Mouse (Mus musculus): ENCODE measurements around the gene Mto1. TPM values are rescaled to one million over a fixed set of nuclear protein-coding genes. Genes with fewer than 3 reads are reported as not detected.

The Mto1 gene
- polyA plus RNA-seq, 1 experiment from 2014 or later, result 26.0 TPM

DNA sequence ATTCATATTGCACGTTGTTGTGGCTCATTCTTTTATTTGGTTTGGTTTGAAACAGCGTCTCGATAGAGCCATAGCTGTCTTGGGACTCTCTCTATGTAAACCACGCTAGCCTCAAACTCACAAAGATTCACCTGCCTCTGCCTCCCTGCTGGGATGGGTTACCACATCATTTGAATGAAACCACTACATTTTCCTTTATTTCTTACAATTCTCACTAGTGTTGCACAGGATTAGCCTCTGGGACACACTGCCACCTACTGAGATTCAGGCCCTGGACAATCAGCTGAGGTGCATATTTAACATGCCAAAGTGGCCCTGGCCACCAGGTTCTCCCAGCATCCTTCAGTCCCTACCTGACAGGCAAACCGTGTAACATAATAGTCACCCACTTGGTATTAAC is 8.6 kb upstream of the Mto1 start:
- no peaks in the 10 kb centered on the region for H3K9me3 ChIP-seq (replicated peaks; ENCODE audit: control insufficient read depth, low read length)
- H3K9ac ChIP-seq (ENCODE audit: low read length), result no peak overlapping the region
- peaks cover 17% of the 10 kb centered on the region; the same call in 1 of the 2 replicates for H3K27me3 ChIP-seq (ENCODE audit: control insufficient read depth, insufficient read depth, low read length)
- H3K4me2 ChIP-seq (ENCODE audit: low read depth, low read length), result no peak overlapping the region
- H3K27ac ChIP-seq (ENCODE audit: low read length), result no peak overlapping the region
- ATAC-seq (ENCODE audit: insufficient read depth, low FRiP score), result no peak
- WGBS, result 70% methylated on average over 5 of the region's 5 CpGs
- 0 out of 2 replicates have a peak, but pooled peaks cover 5% of the 10 kb centered on the region for H3K4me1 ChIP-seq (ENCODE audit: control insufficient read depth, insufficient read depth, low read length)
- H3K36me3 ChIP-seq (ENCODE audit: control insufficient read depth, insufficient read depth, low read length), result no peaks in the 10 kb centered on the region
- no peak overlapping the region for H3K4me3 ChIP-seq (replicated peaks; ENCODE audit: low read length)

DNA sequence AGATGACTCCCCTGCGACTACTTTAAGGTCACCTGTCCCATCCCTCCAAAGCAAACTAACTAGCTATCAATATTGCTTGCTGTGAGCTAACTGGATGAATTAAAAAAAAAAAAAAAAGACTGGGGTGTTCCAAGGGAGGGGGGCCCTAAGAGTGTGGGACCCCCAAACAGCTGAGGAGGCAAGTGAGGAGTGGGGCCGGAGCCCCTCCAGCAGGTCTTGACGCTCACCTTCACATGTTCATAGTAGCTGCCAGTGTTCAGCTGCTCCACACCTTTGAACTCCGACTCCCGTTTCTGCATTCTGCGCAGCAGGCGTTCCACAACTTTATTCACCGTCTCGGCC is 5.8 kb upstream of the Mto1 start:
- peaks cover 17% of the 10 kb centered on the region; the same call in 1 of the 2 replicates for H3K27me3 ChIP-seq (ENCODE audit: control insufficient read depth, insufficient read depth, low read length)
- no peaks in the 10 kb centered on the region for H3K9me3 ChIP-seq (replicated peaks; ENCODE audit: control insufficient read depth, low read length)
- no peaks in the 10 kb centered on the region for H3K36me3 ChIP-seq (ENCODE audit: control insufficient read depth, insufficient read depth, low read length)
- no peak overlapping the region for H3K27ac ChIP-seq (ENCODE audit: low read length)
- peak overlapping the region; percentile 97 for H3K4me2 ChIP-seq (ENCODE audit: low read depth, low read length)
- ATAC-seq (ENCODE audit: insufficient read depth, low FRiP score), result no peak
- H3K4me3 ChIP-seq (replicated peaks; ENCODE audit: low read length), result peak overlapping the region; percentile 64
- WGBS, result 6% methylated on average over 9 of the region's 9 CpGs
- 0 out of 2 replicates have a peak, but pooled peaks cover 5% of the 10 kb centered on the region for H3K4me1 ChIP-seq (ENCODE audit: control insufficient read depth, insufficient read depth, low read length)
- peak overlapping the region; percentile 82 for H3K9ac ChIP-seq (ENCODE audit: low read length)

DNA sequence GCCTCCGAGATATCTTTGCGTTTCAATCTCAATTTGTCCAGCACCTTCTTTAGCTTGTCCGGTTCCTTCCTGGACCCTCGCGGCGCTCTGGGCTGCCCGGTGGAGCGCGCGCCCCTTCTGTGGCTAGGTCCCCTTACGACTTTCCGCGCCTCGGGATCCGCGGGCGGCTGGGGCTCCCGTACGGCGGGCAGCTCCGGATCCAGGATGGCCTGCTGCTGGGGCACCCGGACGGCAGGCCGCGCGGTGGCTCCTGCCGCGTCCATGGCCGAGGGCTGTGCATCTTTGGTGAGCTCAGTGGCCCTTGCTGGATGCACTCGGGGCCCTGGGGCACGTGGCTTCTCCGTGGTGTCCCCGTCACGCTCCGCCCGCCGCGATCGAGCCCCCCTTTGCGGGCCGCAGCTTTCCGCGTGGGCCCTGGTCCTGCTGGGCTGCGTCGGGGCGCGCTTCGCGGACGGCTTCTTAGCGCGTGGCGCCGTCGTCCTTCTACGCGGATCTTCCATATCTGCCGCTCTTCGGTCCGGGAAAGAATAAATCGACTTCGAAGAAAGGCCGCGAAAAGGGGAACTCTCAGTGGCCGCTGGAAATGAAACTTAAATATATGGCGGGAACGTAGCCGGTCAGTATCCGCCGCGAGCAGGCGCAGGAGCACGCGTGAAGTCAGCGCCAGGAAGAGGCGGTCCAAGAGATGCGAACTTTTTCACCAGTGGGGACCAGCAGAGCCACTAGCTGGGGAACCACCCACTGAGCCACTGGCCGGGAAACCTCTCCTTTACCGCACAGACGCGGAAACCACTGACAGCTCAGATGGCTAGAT is 5.2 kb upstream of the Mto1 start, which contains the start of gene Cgas:
Cgas (minus strand) TSS at position 659 of the 814 bp plus-strand sequence.
- Histone ChIP-seq H3K9me3 (replicated peaks; ENCODE audit: control insufficient read depth, low read length) (no peaks in the 10 kb centered on the region), H3K27me3 (ENCODE audit: control insufficient read depth, insufficient read depth, low read length) (peaks cover 17% of the 10 kb centered on the region; the same call in 1 of the 2 replicates), H3K4me3 (replicated peaks; ENCODE audit: low read length) (peak within 1 kb of the TSS; percentile 64), H3K9ac (ENCODE audit: low read length) (peak within 1 kb of the TSS; percentile 82), H3K4me1 (ENCODE audit: control insufficient read depth, insufficient read depth, low read length) (0 out of 2 replicates have a peak, but pooled peaks cover 5% of the 10 kb centered on the region), H3K36me3 (ENCODE audit: control insufficient read depth, insufficient read depth, low read length) (no peaks in the 10 kb centered on the region), H3K4me2 (ENCODE audit: low read depth, low read length) (peak within 1 kb of the TSS; percentile 97), H3K27ac (ENCODE audit: low read length) (no peak within 1 kb of the TSS)
- whole genome bisulfite sequencing, result under 1% methylated on average over 81 of the region's 81 CpGs
- peak; percentile 66; the same call in 1 of the 2 replicates for ATAC-seq (ENCODE audit: insufficient read depth, low FRiP score)

DNA sequence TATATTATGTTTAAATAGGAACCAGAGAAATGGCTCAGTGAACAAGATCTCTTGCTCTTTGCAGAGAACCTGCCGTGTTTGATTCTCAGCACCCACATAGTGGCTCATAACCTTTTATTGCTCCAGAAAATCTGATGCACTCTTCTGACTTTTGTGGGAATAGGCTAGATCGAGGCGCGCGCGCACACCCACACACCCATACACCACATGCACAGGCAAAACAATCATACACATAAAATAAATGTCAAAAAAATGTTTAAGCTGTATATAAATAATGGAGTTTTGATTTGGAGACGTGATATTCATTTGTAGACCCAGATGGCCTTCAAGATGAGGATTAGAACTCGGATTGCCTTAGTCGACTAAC is 419 bp upstream of the Mto1 start:
- peaks cover 13% of the 10 kb centered on the region for H3K4me1 ChIP-seq (ENCODE audit: control insufficient read depth, insufficient read depth, low read length)
- peak overlapping the region; percentile 60 for H3K4me2 ChIP-seq (ENCODE audit: low read depth, low read length)
- H3K27ac ChIP-seq (ENCODE audit: low read length), result no peak overlapping the region
- H3K9ac ChIP-seq (ENCODE audit: low read length), result peak overlapping the region; percentile 64
- ATAC-seq (ENCODE audit: insufficient read depth, low FRiP score), result no peak
- WGBS, result 31% methylated on average over 9 of the region's 9 CpGs
- no peaks in the 10 kb centered on the region; the same call in 1 of the 2 replicates for H3K36me3 ChIP-seq (ENCODE audit: control insufficient read depth, insufficient read depth, low read length)
- peak overlapping the region; percentile 81 for H3K4me3 ChIP-seq (replicated peaks; ENCODE audit: low read length)
- peaks cover 2% of the 10 kb centered on the region; the same call in 1 of the 2 replicates for H3K27me3 ChIP-seq (ENCODE audit: control insufficient read depth, insufficient read depth, low read length)
- H3K9me3 ChIP-seq (replicated peaks; ENCODE audit: control insufficient read depth, low read length), result no peaks in the 10 kb centered on the region

DNA sequence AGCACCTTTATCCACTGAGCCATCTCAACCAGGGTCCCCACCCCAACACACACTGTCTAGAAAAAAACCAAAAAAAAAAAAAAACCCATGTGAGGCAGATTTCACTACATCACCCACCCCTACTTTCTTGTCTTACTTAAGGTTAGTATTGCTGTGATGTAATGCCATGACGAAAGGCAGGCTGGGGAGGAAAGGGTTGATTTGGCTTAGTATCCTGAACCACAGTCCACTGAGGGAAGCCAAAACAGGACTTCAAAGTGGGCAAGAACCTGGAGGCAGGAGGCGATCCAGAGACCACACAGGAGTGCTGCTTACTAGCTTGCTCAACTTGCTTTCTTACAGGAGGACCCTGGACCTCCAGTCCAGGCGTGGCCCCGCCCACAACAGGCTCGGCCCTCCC is 2.4 kb downstream of the Mto1 start:
- Histone ChIP-seq H3K4me3 (replicated peaks; ENCODE audit: low read length) (no peak overlapping the region), H3K4me1 (ENCODE audit: control insufficient read depth, insufficient read depth, low read length) (peaks cover 10% of the 10 kb centered on the region), H3K27ac (ENCODE audit: low read length) (no peak overlapping the region), H3K9ac (ENCODE audit: low read length) (no peak overlapping the region), H3K36me3 (ENCODE audit: control insufficient read depth, insufficient read depth, low read length) (peaks cover 6% of the 10 kb centered on the region; the same call in 1 of the 2 replicates), H3K9me3 (replicated peaks; ENCODE audit: control insufficient read depth, low read length) (no peaks in the 10 kb centered on the region), H3K4me2 (ENCODE audit: low read depth, low read length) (no peak overlapping the region), H3K27me3 (ENCODE audit: control insufficient read depth, insufficient read depth, low read length) (no peaks in the 10 kb centered on the region)
- no peak for ATAC-seq (ENCODE audit: insufficient read depth, low FRiP score)
- WGBS, result 76% methylated on average over 5 of the region's 5 CpGs

DNA sequence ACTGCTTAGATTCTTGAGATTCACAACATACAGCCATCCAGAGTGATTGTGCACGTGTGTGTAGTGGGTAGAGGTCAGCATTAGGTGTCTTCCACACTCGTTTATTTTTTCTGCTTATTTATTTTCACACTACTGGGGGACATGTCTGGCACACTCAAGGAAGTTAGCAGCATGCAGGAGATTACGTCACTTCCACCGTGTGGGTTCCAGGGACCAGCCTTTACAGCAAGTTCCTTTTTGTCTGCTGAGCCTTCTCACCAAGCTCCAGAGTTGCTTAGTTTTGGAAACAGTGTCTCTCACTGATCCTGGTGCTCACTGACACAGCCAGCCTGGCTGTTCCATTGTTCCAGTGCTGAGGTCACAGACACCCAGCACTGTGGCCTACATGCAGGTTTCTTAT is 3.4 kb downstream of the Mto1 start:
- peaks cover 10% of the 10 kb centered on the region for H3K4me1 ChIP-seq (ENCODE audit: control insufficient read depth, insufficient read depth, low read length)
- no peak overlapping the region for H3K4me2 ChIP-seq (ENCODE audit: low read depth, low read length)
- H3K9ac ChIP-seq (ENCODE audit: low read length), result no peak overlapping the region
- ATAC-seq (ENCODE audit: insufficient read depth, low FRiP score), result no peak
- no peak overlapping the region for H3K4me3 ChIP-seq (replicated peaks; ENCODE audit: low read length)
- H3K27me3 ChIP-seq (ENCODE audit: control insufficient read depth, insufficient read depth, low read length), result no peaks in the 10 kb centered on the region
- H3K27ac ChIP-seq (ENCODE audit: low read length), result no peak overlapping the region
- H3K36me3 ChIP-seq (ENCODE audit: control insufficient read depth, insufficient read depth, low read length), result peaks cover 6% of the 10 kb centered on the region; the same call in 1 of the 2 replicates
- 78% methylated on average over 4 of the region's 4 CpGs for WGBS
- no peaks in the 10 kb centered on the region for H3K9me3 ChIP-seq (replicated peaks; ENCODE audit: control insufficient read depth, low read length)

DNA sequence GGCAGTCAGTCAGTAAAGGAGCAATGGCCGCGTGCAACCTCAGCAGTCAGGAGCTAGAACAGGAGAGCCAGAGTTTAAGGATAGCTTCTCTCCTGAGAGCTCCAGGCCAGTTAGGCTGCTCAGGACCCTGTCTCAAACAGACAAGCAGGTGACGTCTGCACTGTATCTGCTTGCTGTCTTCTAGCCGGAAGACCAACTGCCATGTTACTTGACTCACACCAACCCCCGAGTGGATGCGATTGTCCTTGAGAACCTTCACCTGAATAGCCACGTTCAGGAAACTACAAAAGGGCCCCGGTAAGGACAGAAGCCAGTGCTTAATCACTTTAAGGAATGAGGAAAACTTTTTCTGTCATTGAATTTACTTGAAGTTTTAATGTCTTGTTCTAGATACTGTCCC is 9.0 kb downstream of the Mto1 start:
- Histone ChIP-seq H3K4me3 (replicated peaks; ENCODE audit: low read length) (no peak overlapping the region), H3K9me3 (replicated peaks; ENCODE audit: control insufficient read depth, low read length) (no peaks in the 10 kb centered on the region), H3K36me3 (ENCODE audit: control insufficient read depth, insufficient read depth, low read length) (0 out of 2 replicates have a peak, but pooled peaks cover 20% of the 10 kb centered on the region), H3K27me3 (ENCODE audit: control insufficient read depth, insufficient read depth, low read length) (no peaks in the 10 kb centered on the region), H3K4me1 (ENCODE audit: control insufficient read depth, insufficient read depth, low read length) (no peaks in the 10 kb centered on the region), H3K27ac (ENCODE audit: low read length) (no peak overlapping the region), H3K4me2 (ENCODE audit: low read depth, low read length) (no peak overlapping the region), H3K9ac (ENCODE audit: low read length) (no peak overlapping the region)
- no peak for ATAC-seq (ENCODE audit: insufficient read depth, low FRiP score)
- WGBS, result 86% methylated on average over 8 of the region's 8 CpGs

DNA sequence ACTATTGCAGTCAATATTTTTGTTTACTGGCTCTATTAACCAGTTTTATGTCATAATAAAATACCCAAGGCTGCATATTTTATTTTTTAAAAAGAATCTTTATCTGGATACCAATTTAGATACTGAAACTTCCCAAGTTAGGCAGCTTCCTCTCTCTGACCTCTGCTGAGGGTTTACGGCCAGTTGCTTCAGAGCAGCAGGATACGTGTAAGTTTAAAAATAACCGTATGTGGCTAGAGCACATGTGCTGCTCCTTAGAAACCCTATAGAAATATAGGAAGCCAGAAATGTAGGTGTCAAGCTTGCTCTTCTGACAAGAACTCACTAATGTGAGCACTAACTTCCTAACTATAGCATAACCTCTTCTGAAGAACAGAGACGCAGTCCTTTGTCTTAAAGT is 15.3 kb downstream of the Mto1 start:
- ATAC-seq (ENCODE audit: insufficient read depth, low FRiP score), result no peak
- peaks cover 19% of the 10 kb centered on the region; the same call in 1 of the 2 replicates for H3K36me3 ChIP-seq (ENCODE audit: control insufficient read depth, insufficient read depth, low read length)
- WGBS, result 87% methylated on average over 4 of the region's 4 CpGs

DNA sequence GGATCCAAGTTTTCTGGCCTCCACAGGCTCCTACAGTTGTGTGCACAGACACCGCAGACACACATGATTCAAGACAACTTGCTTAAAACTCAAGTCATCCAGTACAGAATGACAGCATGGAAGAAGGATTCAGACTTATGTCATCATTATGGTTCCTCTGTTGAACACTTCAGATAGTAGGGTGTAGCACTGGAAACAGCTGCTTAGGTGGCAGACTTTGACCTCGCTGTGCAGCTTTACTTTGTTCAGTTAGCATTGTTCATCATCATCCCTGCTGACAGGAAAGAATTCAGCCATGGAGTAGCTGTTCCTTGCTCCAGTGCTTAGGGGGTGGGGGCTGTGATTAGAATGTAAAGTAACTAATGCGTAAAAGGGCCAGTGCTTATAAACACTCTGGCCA is 17.7 kb downstream of the Mto1 start:
- Histone ChIP-seq H3K36me3 (ENCODE audit: control insufficient read depth, insufficient read depth, low read length) (peaks cover 20% of the 10 kb centered on the region), H3K27ac (ENCODE audit: low read length) (no peak overlapping the region), H3K27me3 (ENCODE audit: control insufficient read depth, insufficient read depth, low read length) (no peaks in the 10 kb centered on the region), H3K4me3 (replicated peaks; ENCODE audit: low read length) (no peak overlapping the region), H3K9ac (ENCODE audit: low read length) (no peak overlapping the region), H3K4me1 (ENCODE audit: control insufficient read depth, insufficient read depth, low read length) (no peaks in the 10 kb centered on the region), H3K9me3 (replicated peaks; ENCODE audit: control insufficient read depth, low read length) (no peaks in the 10 kb centered on the region), H3K4me2 (ENCODE audit: low read depth, low read length) (no peak overlapping the region)
- 90% methylated on average over 3 of the region's 3 CpGs for WGBS
- no peak for ATAC-seq (ENCODE audit: insufficient read depth, low FRiP score)

More for the DNA sequence above, 15.3 kb downstream of the Mto1 start:
- no peak overlapping the region for H3K4me2 ChIP-seq (ENCODE audit: low read depth, low read length)
- H3K4me1 ChIP-seq (ENCODE audit: control insufficient read depth, insufficient read depth, low read length), result no peaks in the 10 kb centered on the region
- H3K4me3 ChIP-seq (replicated peaks; ENCODE audit: low read length), result no peak overlapping the region
- H3K27ac ChIP-seq (ENCODE audit: low read length), result no peak overlapping the region
- no peak overlapping the region for H3K9ac ChIP-seq (ENCODE audit: low read length)
- no peaks in the 10 kb centered on the region for H3K27me3 ChIP-seq (ENCODE audit: control insufficient read depth, insufficient read depth, low read length)
- no peaks in the 10 kb centered on the region for H3K9me3 ChIP-seq (replicated peaks; ENCODE audit: control insufficient read depth, low read length)

Data from stomach, embryonic 16.5 days (tissue).